Mouse (Mus musculus) bone marrow macrophage, adult 2 months (primary cell): Measurements from ENCODE around the gene Ttc27.

Source experiments
- CTCF ChIP-seq: IDR thresholded peaks from 2 replicates; pipeline ENCODE4 v1.5.1; 2012; ENCODE audit warnings: low read depth, mild to moderate bottlenecking, low read length, moderate library complexity
- POLR2A ChIP-seq: IDR thresholded peaks from 2 replicates; pipeline ENCODE4 v1.6.1; 2012; ENCODE audit warnings: mild to moderate bottlenecking, low read depth, low read length, borderline replicate concordance

DNA sequence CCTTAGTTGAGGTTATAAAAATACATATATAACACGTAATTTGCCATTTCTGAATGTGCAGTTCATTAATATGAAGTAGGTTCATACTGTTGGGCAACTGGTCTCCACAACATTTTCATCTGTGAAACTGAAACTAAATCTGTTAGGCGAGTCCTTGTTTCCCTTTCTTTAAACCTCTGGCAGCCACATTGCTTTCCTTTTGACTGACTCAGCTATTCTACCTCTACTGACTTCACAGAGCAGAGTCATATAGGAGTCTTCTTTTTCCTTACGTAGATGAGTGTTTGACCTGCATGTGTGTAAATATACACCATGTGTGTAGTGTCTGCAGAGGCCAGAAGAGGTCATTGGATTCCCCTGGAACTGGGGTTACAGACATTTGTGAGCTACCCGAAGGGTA, 85.2 kb downstream of the Ttc27 start:
- no peak for TF ChIP-seq POLR2A
- TF ChIP-seq CTCF: no peak
